Mouse (Mus musculus): Measurements from ENCODE around the gene Shisa5. TPM values are rescaled to one million over a fixed set of nuclear protein-coding genes. Genes with fewer than 3 reads are reported as not detected.

Gene Shisa5
- total RNA-seq, 2 experiments from 2014 or later: 43.0 to 43.2 TPM

DNA sequence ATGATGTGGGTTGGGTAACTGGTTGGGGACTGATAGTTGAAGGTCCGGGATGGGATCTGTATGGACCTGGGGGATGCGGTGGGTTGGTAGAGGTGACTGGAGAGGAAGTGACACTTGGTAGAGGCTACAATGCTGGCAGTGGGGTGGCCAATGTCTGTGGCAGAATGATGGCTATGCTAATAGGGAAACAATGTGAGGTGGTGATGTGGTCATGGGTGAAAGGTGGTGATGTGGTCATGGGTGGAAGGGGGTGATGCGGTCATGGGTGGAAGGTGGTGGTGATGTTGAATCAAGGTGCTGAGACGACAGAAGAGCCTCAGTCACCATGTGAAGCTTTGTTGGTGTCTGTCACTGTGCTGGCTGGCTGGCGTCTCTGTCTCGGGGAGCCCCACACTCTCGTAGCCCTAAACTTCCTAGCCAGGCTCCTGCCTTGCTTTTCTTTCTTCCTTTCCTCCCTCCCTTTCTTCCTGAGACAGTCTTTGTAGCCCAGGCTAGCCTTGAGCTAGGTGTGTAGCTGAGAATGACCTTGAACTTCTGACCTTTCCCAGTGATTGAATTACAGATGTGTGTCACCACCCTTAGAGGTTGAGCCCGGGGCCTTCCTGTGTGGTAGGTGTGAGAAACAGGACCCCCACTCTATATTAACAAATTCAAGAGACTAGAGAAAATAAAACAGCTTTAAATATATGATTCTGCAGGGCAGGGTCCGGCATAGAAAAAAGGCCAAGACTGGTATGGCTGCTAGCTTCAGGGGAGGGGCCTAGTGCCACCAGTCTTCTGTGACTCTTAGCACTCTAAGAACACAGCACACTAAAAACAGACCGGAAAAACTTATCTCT lies 13.5 kb downstream of the Shisa5 start:
- DNase-seq (ENCODE audit: low spot score): no peak
- intact Hi-C loops (cut with DNase I): no loop called here

DNA sequence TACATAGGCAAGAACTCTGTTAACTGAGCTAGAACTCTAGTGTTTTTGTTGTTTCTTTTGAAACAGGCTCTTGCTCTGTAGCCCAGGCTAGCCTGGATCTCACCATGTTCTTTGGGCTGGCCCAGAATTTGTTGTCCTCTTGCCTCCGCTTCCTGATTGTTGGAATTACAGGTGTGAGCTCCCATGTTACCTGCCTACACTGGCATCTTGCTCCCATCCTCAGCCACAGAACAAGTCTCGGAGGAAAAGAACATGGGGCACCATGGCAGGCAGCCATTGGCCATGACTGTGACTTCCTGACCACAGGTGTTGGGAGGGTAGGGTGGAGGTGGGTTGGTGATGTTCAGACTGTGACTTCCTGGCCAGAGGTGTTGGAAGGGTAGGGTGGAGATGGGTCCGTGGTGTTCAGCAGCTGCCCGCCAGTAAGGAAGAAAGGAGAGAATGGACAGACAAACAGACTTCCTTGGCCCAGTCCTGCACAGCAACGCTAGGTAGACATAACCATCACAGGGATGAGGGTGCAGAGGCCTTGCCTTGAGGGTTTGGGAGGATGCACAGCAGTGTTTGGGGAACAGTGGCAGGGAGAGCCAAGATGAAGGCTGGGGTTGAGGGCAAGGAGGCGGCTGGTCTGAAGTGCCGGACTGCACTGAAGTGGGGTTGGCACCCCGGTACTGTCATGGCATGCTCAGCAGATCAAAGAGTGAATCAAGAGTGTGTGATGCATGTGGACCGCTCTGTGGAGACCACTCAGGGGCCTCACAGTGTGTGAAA lies 14.3 kb downstream of the Shisa5 start:
- no peak for DNase-seq (ENCODE audit: low spot score)
- intact Hi-C loops (cut with DNase I): no loop called here

- intact Hi-C loops (cut with DNase I): no loop called here
- no peak for DNase-seq (ENCODE audit: low spot score)
These were observed 15.0 kb downstream of the Shisa5 start for GRCm38 (mm10) chr9:109053366-109053765.

GRCm38 (mm10) chr9:109053851-109054250 lies 15.5 kb downstream of the Shisa5 start:
- intact Hi-C loops (cut with DNase I): no loop called here
- DNase-seq (ENCODE audit: low spot score): no peak

- DNase-seq (ENCODE audit: low spot score): peak; percentile 69
These were observed 16.3 kb downstream of the Shisa5 start for GRCm38 (mm10) chr9:109054712-109055111.

DNA sequence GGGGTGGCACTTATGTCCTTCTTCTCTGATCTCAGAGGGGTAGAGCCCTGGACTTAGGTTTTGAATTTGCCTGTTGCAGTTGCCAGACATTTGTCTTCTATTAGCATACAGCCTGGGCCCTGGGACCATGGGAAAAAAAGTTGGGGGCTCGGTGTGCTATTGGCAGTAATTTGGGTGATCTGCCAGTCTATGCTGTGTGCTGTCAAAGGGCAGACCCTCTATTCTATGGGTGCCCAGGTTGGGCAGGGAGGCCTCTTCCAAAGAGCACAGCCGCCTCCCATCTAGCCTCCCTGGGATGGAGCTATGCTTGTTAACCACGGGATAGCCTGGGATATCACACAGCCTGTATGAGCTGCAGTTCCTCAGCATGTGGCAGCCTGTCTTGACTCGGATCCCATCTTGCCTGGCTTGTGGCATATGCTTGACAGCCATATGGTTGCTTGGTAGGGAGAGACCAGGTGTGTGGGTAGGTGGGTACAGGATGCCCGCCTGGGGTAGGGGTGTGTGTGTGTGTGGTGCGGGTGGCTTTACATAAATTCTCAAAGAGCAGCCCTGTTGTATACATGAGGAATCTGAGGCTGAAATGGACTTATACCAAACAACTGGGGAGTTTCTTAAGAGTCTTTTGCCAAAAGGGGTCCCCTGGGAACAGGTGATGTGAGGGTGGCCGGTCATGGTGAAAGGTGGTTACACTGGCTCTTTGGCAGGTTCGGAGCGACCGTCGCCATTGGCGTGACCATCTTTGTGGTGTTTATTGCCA lies 17.1 kb downstream of the Shisa5 start:
- no peak for DNase-seq (ENCODE audit: low spot score)
- intact Hi-C loops (cut with DNase I): no loop called here

More at GRCm38 (mm10) chr9:109054712-109055111, 16.3 kb downstream of the Shisa5 start:
- intact Hi-C loops (cut with DNase I): no loop called here

- intact Hi-C loops (cut with DNase I): no loop called here
These were observed 17.8 kb downstream of the Shisa5 start for GRCm38 (mm10) chr9:109056081-109056690.

GRCm38 (mm10) chr9:109056916-109057315 lies 18.6 kb downstream of the Shisa5 start:
- intact Hi-C loops (cut with DNase I): no loop called here
- no peak for DNase-seq (ENCODE audit: low spot score)

More at GRCm38 (mm10) chr9:109056081-109056690, 17.8 kb downstream of the Shisa5 start:
- no peak for DNase-seq (ENCODE audit: low spot score)

- intact Hi-C loops (cut with DNase I): no loop called here
These were observed 19.2 kb downstream of the Shisa5 start for GRCm38 (mm10) chr9:109057543-109057942.

GRCm38 (mm10) chr9:109058006-109058765 lies 19.8 kb downstream of the Shisa5 start:
- intact Hi-C loops (cut with DNase I): loop anchor here (2.0 kb wide), 1 partner anchor 19 kb away; the partner anchor contains the start of gene Shisa5
- DNase-seq (ENCODE audit: low spot score): no peak

More at GRCm38 (mm10) chr9:109057543-109057942, 19.2 kb downstream of the Shisa5 start:
- no peak for DNase-seq (ENCODE audit: low spot score)

- intact Hi-C loops (cut with DNase I): loop anchor here (1.0 to 2.0 kb wide), 2 partner anchors 21 to 56 kb away; partner anchors contain the start of gene Shisa5
- peak; percentile 88 for DNase-seq (ENCODE audit: low spot score)
These were observed 21.0 kb downstream of the Shisa5 start, which contains the start of gene Trex1 for GRCm38 (mm10) chr9:109059136-109059903. TSS of gene Trex1 (minus strand) at chr9:109059734.

- intact Hi-C loops (cut with DNase I): no loop called here
- no peak for DNase-seq (ENCODE audit: low spot score)
These were observed 22.0 kb downstream of the Shisa5 start for GRCm38 (mm10) chr9:109060184-109060897.

GRCm38 (mm10) chr9:109060898-109061295 lies 22.5 kb downstream of the Shisa5 start:
- DNase-seq (ENCODE audit: low spot score): no peak
- intact Hi-C loops (cut with DNase I): no loop called here

GRCm38 (mm10) chr9:109068095-109068735 lies 29.9 kb downstream of the Shisa5 start:
- intact Hi-C loops (cut with DNase I): no loop called here
- no peak for DNase-seq (ENCODE audit: low spot score)

GRCm38 (mm10) chr9:109073661-109074573 lies 35.6 kb downstream of the Shisa5 start, which contains the start of gene Atrip:
TSS of gene Atrip (minus strand) at chr9:109074124.
- intact Hi-C loops (cut with DNase I): no loop called here
- DNase-seq (ENCODE audit: low spot score): peak; percentile 82

- intact Hi-C loops (cut with DNase I): no loop called here
- no peak for DNase-seq (ENCODE audit: low spot score)
These were observed 42.2 kb downstream of the Shisa5 start for GRCm38 (mm10) chr9:109080516-109080915.

All from heart, postnatal 25 days (tissue).